Mouse (Mus musculus): Measurements from ENCODE around the gene Snrnp35. TPM values are rescaled to one million over a fixed set of nuclear protein-coding genes. Genes with fewer than 3 reads are reported as not detected.

Snrnp35 gene
- total and polyA plus RNA-seq, 3 experiments: 10.1 to 26.6 (median 10.2) TPM

GRCm38 (mm10) chr5:124500573-124500972 lies 17.6 kb downstream of the Snrnp35 start:
- Histone ChIP-seq H3K4me1 (ENCODE audit: insufficient read depth, low read depth, low read length) (peaks cover 34% of the 10 kb centered on the region), H3K9me3 (replicated peaks) (no peaks in the 10 kb centered on the region), H3K36me3 (replicated peaks) (peaks cover under 1% of the 10 kb centered on the region), H3K27me3 (ENCODE audit: insufficient read depth, low read length) (peaks cover 45% of the 10 kb centered on the region), H3K4me3 (ENCODE audit: low read depth, low read length) (no peak overlapping the region)
- DNase-seq (ENCODE audit: low spot score) (no peak), ATAC-seq (ENCODE audit: extremely low read depth, insufficient number of reproducible peaks, low FRiP score, poor library complexity, severe bottlenecking) (no peak)
- no peak for TF ChIP-seq TAL1 (conservative IDR thresholded peaks at IDR 0.05; ENCODE audit: low read depth, low read length)
- no peak for TF ChIP-seq POLR2AphosphoS5 (IDR thresholded peaks at IDR 0.05; ENCODE audit: insufficient replicate concordance, low read depth, low read length)
- TF ChIP-seq GATA1 (IDR thresholded peaks at IDR 0.05; ENCODE audit: borderline replicate concordance, low read length): no peak
- no peak for TF ChIP-seq CTCF (IDR thresholded peaks at IDR 0.05; ENCODE audit: low read depth, low read length)
- no peak for TF ChIP-seq GATA2 (IDR thresholded peaks at IDR 0.05; ENCODE audit: borderline replicate concordance, low read depth, low read length)

GRCm38 (mm10) chr5:124501541-124501940 lies 18.6 kb downstream of the Snrnp35 start:
- no peak for TF ChIP-seq POLR2AphosphoS5 (IDR thresholded peaks at IDR 0.05; ENCODE audit: insufficient replicate concordance, low read depth, low read length)
- TF ChIP-seq TAL1 (conservative IDR thresholded peaks at IDR 0.05; ENCODE audit: low read depth, low read length): no peak
- no peak for TF ChIP-seq GATA1 (IDR thresholded peaks at IDR 0.05; ENCODE audit: borderline replicate concordance, low read length)
- no peak for TF ChIP-seq GATA2 (IDR thresholded peaks at IDR 0.05; ENCODE audit: borderline replicate concordance, low read depth, low read length)
- no peak for TF ChIP-seq CTCF (IDR thresholded peaks at IDR 0.05; ENCODE audit: low read depth, low read length)
- peaks cover 32% of the 10 kb centered on the region for H3K4me1 ChIP-seq (ENCODE audit: insufficient read depth, low read depth, low read length)
- H3K36me3 ChIP-seq (replicated peaks): no peaks in the 10 kb centered on the region
- no peaks in the 10 kb centered on the region for H3K9me3 ChIP-seq (replicated peaks)
- peaks cover 51% of the 10 kb centered on the region for H3K27me3 ChIP-seq (ENCODE audit: insufficient read depth, low read length)
- no peak overlapping the region for H3K4me3 ChIP-seq (ENCODE audit: low read depth, low read length)
- DNase-seq (ENCODE audit: low spot score) (no peak), ATAC-seq (ENCODE audit: extremely low read depth, insufficient number of reproducible peaks, low FRiP score, poor library complexity, severe bottlenecking) (no peak)

DNA sequence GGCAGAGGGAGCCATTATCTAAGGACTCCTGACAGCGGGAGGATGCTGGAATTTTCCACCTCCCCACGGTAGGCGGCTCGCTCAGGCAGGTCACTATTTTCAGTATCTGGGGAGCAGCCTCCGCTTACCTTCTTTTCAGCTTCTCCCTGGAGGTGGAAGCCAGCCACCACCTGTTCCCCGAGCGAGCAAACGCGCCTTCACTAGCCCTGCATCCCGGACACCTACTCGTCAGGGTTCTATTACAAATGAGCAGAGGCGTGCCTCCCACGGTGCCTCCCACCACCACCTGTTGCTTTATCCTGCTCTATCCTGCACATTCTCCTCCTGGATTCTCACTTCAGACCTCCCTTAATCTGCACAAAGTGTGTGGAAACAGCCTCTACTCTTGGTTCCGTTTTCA lies 20.8 kb downstream of the Snrnp35 start:
- Histone ChIP-seq H3K27me3 (ENCODE audit: insufficient read depth, low read length) (peaks cover 67% of the 10 kb centered on the region), H3K4me3 (ENCODE audit: low read depth, low read length) (no peak overlapping the region), H3K4me1 (ENCODE audit: insufficient read depth, low read depth, low read length) (peaks cover 16% of the 10 kb centered on the region), H3K9me3 (replicated peaks) (no peaks in the 10 kb centered on the region), H3K36me3 (replicated peaks) (no peaks in the 10 kb centered on the region)
- DNase-seq (ENCODE audit: low spot score) (no peak), ATAC-seq (ENCODE audit: extremely low read depth, insufficient number of reproducible peaks, low FRiP score, poor library complexity, severe bottlenecking) (no peak)
- TF ChIP-seq POLR2AphosphoS5 (IDR thresholded peaks at IDR 0.05; ENCODE audit: insufficient replicate concordance, low read depth, low read length) (no peak), CTCF (IDR thresholded peaks at IDR 0.05; ENCODE audit: low read depth, low read length) (no peak), TAL1 (conservative IDR thresholded peaks at IDR 0.05; ENCODE audit: low read depth, low read length) (no peak), GATA2 (IDR thresholded peaks at IDR 0.05; ENCODE audit: borderline replicate concordance, low read depth, low read length) (no peak), GATA1 (IDR thresholded peaks at IDR 0.05; ENCODE audit: borderline replicate concordance, low read length) (no peak)

DNA sequence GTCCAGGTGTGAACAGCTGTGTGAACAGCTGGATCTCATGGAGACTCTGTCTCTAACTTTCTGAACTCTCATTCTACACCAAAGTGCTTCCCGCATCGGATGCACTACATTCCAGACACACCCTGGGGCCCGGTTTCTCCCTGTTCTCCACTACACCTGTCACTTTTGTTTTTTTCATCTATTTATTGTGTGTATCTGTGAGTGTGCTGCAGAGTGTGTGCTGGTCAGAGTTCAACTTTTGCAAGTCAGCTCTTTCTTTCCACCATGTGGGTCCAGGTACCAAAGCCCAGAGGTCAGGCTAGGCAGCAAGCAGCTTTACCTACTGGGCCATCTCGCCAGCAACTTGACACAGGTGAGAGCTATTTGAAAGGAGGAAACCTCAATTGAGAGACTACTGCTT lies 22.3 kb downstream of the Snrnp35 start:
- Histone ChIP-seq H3K36me3 (replicated peaks) (no peaks in the 10 kb centered on the region), H3K27me3 (ENCODE audit: insufficient read depth, low read length) (peaks cover 74% of the 10 kb centered on the region), H3K4me3 (ENCODE audit: low read depth, low read length) (no peak overlapping the region), H3K9me3 (replicated peaks) (no peaks in the 10 kb centered on the region), H3K4me1 (ENCODE audit: insufficient read depth, low read depth, low read length) (peaks cover 17% of the 10 kb centered on the region)
- DNase-seq (ENCODE audit: low spot score) (no peak), ATAC-seq (ENCODE audit: extremely low read depth, insufficient number of reproducible peaks, low FRiP score, poor library complexity, severe bottlenecking) (no peak)
- no peak for TF ChIP-seq TAL1 (conservative IDR thresholded peaks at IDR 0.05; ENCODE audit: low read depth, low read length)
- TF ChIP-seq GATA2 (IDR thresholded peaks at IDR 0.05; ENCODE audit: borderline replicate concordance, low read depth, low read length): no peak
- TF ChIP-seq POLR2AphosphoS5 (IDR thresholded peaks at IDR 0.05; ENCODE audit: insufficient replicate concordance, low read depth, low read length): no peak
- TF ChIP-seq GATA1 (IDR thresholded peaks at IDR 0.05; ENCODE audit: borderline replicate concordance, low read length): no peak
- TF ChIP-seq CTCF (IDR thresholded peaks at IDR 0.05; ENCODE audit: low read depth, low read length): no peak

DNA sequence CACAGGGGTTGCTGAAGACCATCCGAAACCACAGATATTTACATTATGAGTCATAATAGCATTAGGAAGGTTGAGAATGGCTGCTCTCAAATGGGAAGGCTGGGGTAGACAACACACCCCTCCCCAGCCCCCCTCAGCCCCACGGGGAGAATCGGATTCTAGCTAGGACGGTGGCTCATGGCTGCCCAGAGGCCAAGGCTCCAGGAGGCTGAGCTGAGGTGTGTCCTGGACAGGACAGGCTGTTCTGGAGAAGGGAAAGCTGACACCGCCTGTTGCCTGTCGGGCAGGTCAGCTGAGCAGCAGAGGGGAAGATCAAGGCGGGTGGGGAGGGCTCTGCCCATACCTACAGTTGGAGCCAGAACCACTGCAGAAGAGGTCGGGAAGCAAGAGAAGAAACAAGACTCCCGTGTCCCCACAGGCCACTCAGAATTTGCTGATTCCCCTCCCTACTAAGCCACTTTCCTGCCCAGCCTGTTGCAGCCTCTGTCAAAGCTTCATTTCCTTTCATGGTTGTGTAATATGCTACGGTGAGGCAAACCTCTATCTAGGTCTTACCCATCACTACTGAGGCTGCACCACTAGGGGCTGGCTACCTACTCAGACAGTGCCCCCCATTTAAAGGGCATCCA lies 23.9 kb downstream of the Snrnp35 start:
- no peak for DNase-seq (ENCODE audit: low spot score)
- TF ChIP-seq POLR2AphosphoS5 (IDR thresholded peaks at IDR 0.05; ENCODE audit: insufficient replicate concordance, low read depth, low read length) (no peak), TAL1 (conservative IDR thresholded peaks at IDR 0.05; ENCODE audit: low read depth, low read length) (no peak), GATA1 (IDR thresholded peaks at IDR 0.05; ENCODE audit: borderline replicate concordance, low read length) (no peak), GATA2 (IDR thresholded peaks at IDR 0.05; ENCODE audit: borderline replicate concordance, low read depth, low read length) (no peak), CTCF (IDR thresholded peaks at IDR 0.05; ENCODE audit: low read depth, low read length) (no peak)
- H3K9me3 ChIP-seq (replicated peaks): no peaks in the 10 kb centered on the region
- H3K4me1 ChIP-seq (ENCODE audit: insufficient read depth, low read depth, low read length): peaks cover 11% of the 10 kb centered on the region
- no peak overlapping the region for H3K4me3 ChIP-seq (ENCODE audit: low read depth, low read length)
- peaks cover 73% of the 10 kb centered on the region for H3K27me3 ChIP-seq (ENCODE audit: insufficient read depth, low read length)
- no peaks in the 10 kb centered on the region for H3K36me3 ChIP-seq (replicated peaks)
- ATAC-seq (ENCODE audit: extremely low read depth, insufficient number of reproducible peaks, low FRiP score, poor library complexity, severe bottlenecking): no peak

DNA sequence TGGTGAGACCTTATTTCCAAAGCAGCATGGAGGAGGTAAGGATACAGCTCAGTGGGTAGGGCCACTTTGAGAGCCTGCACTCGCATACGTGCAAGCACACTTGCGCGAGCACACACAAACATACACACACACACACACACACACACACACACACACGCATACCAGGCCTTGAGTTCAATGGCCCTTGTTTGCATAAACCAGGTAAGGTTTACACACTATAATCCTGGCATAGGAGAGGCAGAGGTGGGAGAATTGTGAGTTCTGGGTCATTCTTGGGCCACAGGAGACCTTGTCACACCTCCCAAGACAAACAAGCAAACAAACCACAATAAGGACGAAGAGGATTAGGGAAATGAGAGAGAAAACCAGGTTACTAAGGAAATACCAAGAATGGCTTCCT lies 26.3 kb downstream of the Snrnp35 start:
- no peaks in the 10 kb centered on the region for H3K36me3 ChIP-seq (replicated peaks)
- no peak for ATAC-seq (ENCODE audit: extremely low read depth, insufficient number of reproducible peaks, low FRiP score, poor library complexity, severe bottlenecking)
- TF ChIP-seq POLR2AphosphoS5 (IDR thresholded peaks at IDR 0.05; ENCODE audit: insufficient replicate concordance, low read depth, low read length) (no peak), CTCF (IDR thresholded peaks at IDR 0.05; ENCODE audit: low read depth, low read length) (no peak), GATA1 (IDR thresholded peaks at IDR 0.05; ENCODE audit: borderline replicate concordance, low read length) (no peak), TAL1 (conservative IDR thresholded peaks at IDR 0.05; ENCODE audit: low read depth, low read length) (no peak), GATA2 (IDR thresholded peaks at IDR 0.05; ENCODE audit: borderline replicate concordance, low read depth, low read length) (no peak)
- no peak for DNase-seq (ENCODE audit: low spot score)
- H3K4me1 ChIP-seq (ENCODE audit: insufficient read depth, low read depth, low read length): peaks cover 11% of the 10 kb centered on the region
- peaks cover 69% of the 10 kb centered on the region for H3K27me3 ChIP-seq (ENCODE audit: insufficient read depth, low read length)
- no peak overlapping the region for H3K4me3 ChIP-seq (ENCODE audit: low read depth, low read length)
- H3K9me3 ChIP-seq (replicated peaks): no peaks in the 10 kb centered on the region

Measured in G1E (cell line).